ENCODE assay signal across 25 mouse cellular contexts in the genomic region with DNA sequence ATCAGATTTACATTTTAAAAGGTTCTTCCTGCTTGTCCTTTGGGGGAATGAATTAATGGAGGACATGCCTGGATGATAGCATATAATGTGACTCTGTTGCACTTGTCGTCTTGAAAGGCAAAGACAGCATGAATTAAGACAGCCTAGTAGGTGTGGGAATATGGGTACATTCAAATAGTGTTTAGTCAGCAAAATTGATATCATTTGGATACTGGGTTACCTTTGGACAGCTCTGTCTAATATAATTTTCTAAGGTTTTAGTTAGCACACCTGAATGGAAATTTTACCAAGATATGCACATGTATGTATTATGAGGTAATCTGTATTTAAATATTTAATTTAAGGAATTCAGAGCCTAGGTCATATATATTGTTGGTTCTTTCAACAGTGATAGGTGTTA.
"Had no signal": no experiment of that assay in that cellular context is flagged by ENCODE, and none has a peak within 500 bp of the region (broad histone marks: within the 10 kb centered on the region; RNA-seq: fewer than 3 reads in every experiment).

No protein-coding gene starts in this region.

- H3K9me3 ChIP-seq: heart, embryonic 10.5 days; heart, embryonic 12.5 days; hindbrain, embryonic 10.5 days; intestine, embryonic 15.5 days; limb, embryonic 10.5 days; limb, embryonic 12.5 days; liver, embryonic 13.5 days had no signal

- H3K27me3 ChIP-seq: heart, embryonic 12.5 days; intestine, embryonic 15.5 days; limb, embryonic 12.5 days; liver, embryonic 13.5 days had no signal

- H3K4me2 ChIP-seq: heart, embryonic 12.5 days; hindbrain, embryonic 14.5 days; intestine, embryonic 15.5 days; limb, embryonic 12.5 days; liver, embryonic 11.5 days; liver, embryonic 13.5 days had no signal

- ATAC-seq: hindbrain, embryonic 16.5 days; inflammation-experienced regulatory T-cells, adult 6 months; intestine, embryonic 15.5 days; intestine, postnatal 0 days had no signal

- H3K4me1 ChIP-seq: heart, embryonic 10.5 days; heart, embryonic 12.5 days; hindbrain, embryonic 10.5 days; intestine, embryonic 15.5 days; limb, embryonic 10.5 days; limb, embryonic 12.5 days; liver, embryonic 13.5 days had no signal

- H3K4me3 ChIP-seq: heart, embryonic 10.5 days; heart, embryonic 12.5 days; hindbrain, embryonic 10.5 days; intestine, embryonic 15.5 days; layer of hippocampus, adult 2 months; left cerebral cortex, adult 2 months; limb, embryonic 10.5 days; limb, embryonic 12.5 days; liver, embryonic 13.5 days had no signal

- H3K36me3 ChIP-seq: heart, embryonic 10.5 days; heart, embryonic 12.5 days; hindbrain, embryonic 10.5 days; intestine, embryonic 15.5 days; limb, embryonic 10.5 days; limb, embryonic 12.5 days; liver, embryonic 13.5 days had no signal

- DNase-seq: gastrocnemius, postnatal 14 days; gastrocnemius, postnatal 36 days; heart, adult 18-20 months; heart, postnatal 10 days; heart, postnatal 4 days; kidney, adult 18-20 months; kidney, adult 8-10 months; kidney, postnatal 10 days; kidney, postnatal 25 days; kidney, postnatal 4 days; liver; liver, embryonic 13.5 days had no signal

- H3K27ac ChIP-seq: heart, embryonic 10.5 days; hindbrain, embryonic 10.5 days; hindbrain, embryonic 14.5 days; intestine, embryonic 15.5 days; left cerebral cortex, adult 2 months; limb, embryonic 10.5 days; limb, embryonic 12.5 days; liver, embryonic 13.5 days had no signal

- H3K9ac ChIP-seq: heart, embryonic 12.5 days; hindbrain, embryonic 14.5 days; intestine, embryonic 15.5 days; limb, embryonic 12.5 days; liver, embryonic 13.5 days had no signal
